Mouse (Mus musculus): ENCODE results near the gene Pcyt2. TPM values are rescaled to one million over a fixed set of nuclear protein-coding genes. Genes with fewer than 3 reads are reported as not detected.
A peak's percentile ranks its signal among the peaks of the same experiment; 100 is the strongest.

Pcyt2 gene
- polyA plus RNA-seq, 1 experiment, result 51.5 TPM

DNA sequence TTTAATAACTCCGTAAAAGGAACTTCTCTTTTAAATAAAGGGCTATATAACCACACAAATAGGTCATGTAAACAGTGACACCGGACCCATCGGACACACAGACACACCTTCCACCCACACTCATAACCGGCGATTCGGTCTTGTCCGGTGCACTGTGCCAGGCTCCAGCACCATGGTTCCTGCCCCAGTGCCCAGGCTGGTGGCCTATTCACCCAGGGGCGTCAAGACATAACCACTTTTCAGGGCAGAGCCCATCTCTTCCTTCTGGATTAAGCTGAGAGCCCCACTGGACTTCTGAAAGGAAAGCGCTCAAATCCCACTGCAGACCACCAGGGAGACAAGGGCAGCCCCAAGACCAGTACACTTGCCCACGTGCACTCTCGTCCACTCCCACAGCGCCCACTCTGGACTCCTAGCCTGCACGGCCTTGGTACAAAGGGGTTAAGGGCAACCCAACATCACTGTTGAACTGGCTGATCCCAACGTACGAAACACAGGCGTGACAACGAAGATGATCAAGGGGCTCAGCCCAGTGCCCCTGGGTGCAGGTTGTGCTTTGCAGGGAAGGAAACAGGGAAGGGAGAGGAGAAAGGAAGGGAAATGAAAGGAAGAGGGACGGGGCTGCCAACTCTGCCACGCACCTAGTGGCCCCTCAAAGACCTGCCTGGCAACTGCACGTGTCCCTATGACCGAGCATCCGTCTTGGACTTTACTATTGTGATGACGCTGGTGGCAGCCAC is 11.0 kb upstream of the Pcyt2 start:
- TF ChIP-seq MYOG (IDR thresholded peaks at IDR 0.05; ENCODE audit: control insufficient read depth, extremely low read depth, insufficient read length) (no peak), MAX (IDR thresholded peaks at IDR 0.05) (no peak), FOSL1 (IDR thresholded peaks at IDR 0.05; ENCODE audit: insufficient read depth, low read length, poor library complexity, severe bottlenecking) (no peak), MYOD1 (IDR thresholded peaks at IDR 0.05; ENCODE audit: control insufficient read depth, insufficient read length, low read depth) (no peak), USF1 (IDR thresholded peaks at IDR 0.05; ENCODE audit: low read depth) (no peak)
- Histone ChIP-seq H3ac (ENCODE audit: control insufficient read depth, insufficient read length, low read depth) (no peak overlapping the region), H3K4me3 (ENCODE audit: insufficient read depth, poor library complexity, severe bottlenecking) (no peak overlapping the region)

DNA sequence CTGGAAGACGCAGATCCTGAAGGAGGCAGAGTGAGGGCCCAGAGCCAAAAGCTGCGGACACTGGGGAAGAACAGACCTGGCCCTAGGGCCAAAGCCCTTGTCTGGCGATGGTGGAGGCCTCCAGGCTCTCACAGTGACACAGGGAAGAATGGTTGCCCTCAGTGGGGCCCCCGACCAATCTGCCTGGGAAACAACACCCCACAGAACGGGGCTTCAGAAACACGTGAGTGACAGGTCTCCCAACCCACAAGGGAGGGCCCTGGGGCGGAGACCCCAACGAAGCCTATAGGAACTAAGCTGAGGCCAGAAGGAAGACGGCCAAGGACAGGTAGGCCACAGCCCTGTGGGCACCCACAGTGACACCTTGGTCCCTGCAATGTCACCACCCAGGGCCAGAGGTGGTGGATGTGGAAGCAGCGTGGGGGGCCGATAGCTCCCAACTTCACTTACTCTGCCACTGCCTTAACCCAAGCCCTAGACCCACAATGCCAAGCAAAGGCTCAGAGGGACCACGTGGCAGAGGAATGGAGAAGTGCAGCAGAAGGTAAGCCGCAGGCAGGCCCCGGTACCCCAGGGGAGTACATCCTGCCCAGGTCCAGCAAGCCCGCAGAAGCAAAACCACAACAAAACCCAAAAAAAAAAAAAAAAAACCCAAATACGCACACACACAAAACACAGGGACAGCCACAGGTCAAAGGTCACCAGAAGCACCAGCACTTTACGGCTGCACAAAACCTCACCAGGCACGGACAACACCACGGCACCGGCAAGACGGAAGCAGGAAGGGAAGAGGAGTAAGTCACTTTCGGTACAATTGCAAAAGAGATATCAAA is 9.9 kb upstream of the Pcyt2 start:
- no peak overlapping the region for H3K4me3 ChIP-seq (ENCODE audit: insufficient read depth, poor library complexity, severe bottlenecking)

More for the DNA sequence above, 11.0 kb upstream of the Pcyt2 start:
- H3K27me3 ChIP-seq (ENCODE audit: control insufficient read depth, insufficient read depth, insufficient read length), result no peaks in the 10 kb centered on the region
- peaks cover 76% of the 10 kb centered on the region for H3K79me3 ChIP-seq (ENCODE audit: low read depth)
- H3K79me2 ChIP-seq (ENCODE audit: control insufficient read depth, insufficient read depth), result peaks cover 95% of the 10 kb centered on the region
- peaks cover 36% of the 10 kb centered on the region for H3K36me3 ChIP-seq (ENCODE audit: control insufficient read depth, insufficient read depth)

DNA sequence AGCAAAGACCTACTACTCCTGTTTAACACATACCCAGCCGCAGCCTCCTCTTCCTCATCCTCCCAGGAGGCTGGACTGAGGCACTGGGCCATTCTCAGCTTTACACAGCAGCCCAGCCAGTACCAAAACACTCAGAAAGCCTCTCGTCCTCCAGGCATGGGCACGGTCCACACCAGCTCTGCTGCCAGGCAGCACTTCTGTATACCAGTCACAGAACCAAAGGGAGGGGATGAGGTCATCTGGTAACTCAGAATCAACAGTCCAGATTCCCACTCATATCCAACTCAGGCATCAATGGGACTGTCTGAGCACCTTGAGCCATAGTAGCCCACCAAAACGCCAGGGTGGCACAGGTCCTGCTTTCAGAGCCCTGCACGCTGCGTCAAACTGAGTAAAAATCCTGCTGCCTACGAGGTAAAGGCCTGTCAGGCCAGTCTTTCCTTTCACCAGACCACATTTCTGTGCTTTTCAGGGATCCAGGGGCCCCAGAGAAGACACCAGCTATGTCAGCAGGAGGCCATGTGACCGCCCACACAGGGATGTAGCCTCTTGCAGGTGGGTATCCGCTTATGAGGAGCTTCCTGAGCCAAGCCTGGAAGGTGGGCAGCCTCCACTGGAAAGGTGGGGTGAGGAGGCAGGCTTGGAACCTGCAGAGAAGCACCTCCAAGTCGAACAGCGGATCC is 9.2 kb upstream of the Pcyt2 start:
- no peak overlapping the region for H3ac ChIP-seq (ENCODE audit: control insufficient read depth, insufficient read length, low read depth)
- H3K36me3 ChIP-seq (ENCODE audit: control insufficient read depth, insufficient read depth), result peaks cover 55% of the 10 kb centered on the region
- TF ChIP-seq CEBPB (IDR thresholded peaks at IDR 0.05; ENCODE audit: low read depth), result no peak
- TF ChIP-seq MYOG (IDR thresholded peaks at IDR 0.05; ENCODE audit: control insufficient read depth, extremely low read depth, insufficient read length), result no peak
- no peak for TF ChIP-seq USF1 (IDR thresholded peaks at IDR 0.05; ENCODE audit: low read depth)
- no peak for TF ChIP-seq MAX (IDR thresholded peaks at IDR 0.05)
- H3K79me3 ChIP-seq (ENCODE audit: low read depth), result peaks cover 75% of the 10 kb centered on the region
- no peaks in the 10 kb centered on the region for H3K27me3 ChIP-seq (ENCODE audit: control insufficient read depth, insufficient read depth, insufficient read length)
- peaks cover 99% of the 10 kb centered on the region for H3K79me2 ChIP-seq (ENCODE audit: control insufficient read depth, insufficient read depth)
- H3K4me3 ChIP-seq (ENCODE audit: insufficient read depth, poor library complexity, severe bottlenecking), result no peak overlapping the region

More for the DNA sequence above, 9.9 kb upstream of the Pcyt2 start:
- Histone ChIP-seq H3ac (ENCODE audit: control insufficient read depth, insufficient read length, low read depth) (no peak overlapping the region), H3K79me2 (ENCODE audit: control insufficient read depth, insufficient read depth) (peaks cover 100% of the 10 kb centered on the region), H3K36me3 (ENCODE audit: control insufficient read depth, insufficient read depth) (peaks cover 47% of the 10 kb centered on the region), H3K79me3 (ENCODE audit: low read depth) (peaks cover 83% of the 10 kb centered on the region), H3K27me3 (ENCODE audit: control insufficient read depth, insufficient read depth, insufficient read length) (no peaks in the 10 kb centered on the region)
- TF ChIP-seq USF1 (IDR thresholded peaks at IDR 0.05; ENCODE audit: low read depth) (no peak), MYOD1 (IDR thresholded peaks at IDR 0.05; ENCODE audit: control insufficient read depth, insufficient read length, low read depth) (no peak), CTCF (IDR thresholded peaks at IDR 0.05; ENCODE audit: control insufficient read depth, insufficient read depth, insufficient read length) (no peak), MAX (IDR thresholded peaks at IDR 0.05) (no peak), FOSL1 (IDR thresholded peaks at IDR 0.05; ENCODE audit: insufficient read depth, low read length, poor library complexity, severe bottlenecking) (no peak), MYOG (IDR thresholded peaks at IDR 0.05; ENCODE audit: control insufficient read depth, extremely low read depth, insufficient read length) (no peak), CEBPB (IDR thresholded peaks at IDR 0.05; ENCODE audit: low read depth) (no peak)

DNA sequence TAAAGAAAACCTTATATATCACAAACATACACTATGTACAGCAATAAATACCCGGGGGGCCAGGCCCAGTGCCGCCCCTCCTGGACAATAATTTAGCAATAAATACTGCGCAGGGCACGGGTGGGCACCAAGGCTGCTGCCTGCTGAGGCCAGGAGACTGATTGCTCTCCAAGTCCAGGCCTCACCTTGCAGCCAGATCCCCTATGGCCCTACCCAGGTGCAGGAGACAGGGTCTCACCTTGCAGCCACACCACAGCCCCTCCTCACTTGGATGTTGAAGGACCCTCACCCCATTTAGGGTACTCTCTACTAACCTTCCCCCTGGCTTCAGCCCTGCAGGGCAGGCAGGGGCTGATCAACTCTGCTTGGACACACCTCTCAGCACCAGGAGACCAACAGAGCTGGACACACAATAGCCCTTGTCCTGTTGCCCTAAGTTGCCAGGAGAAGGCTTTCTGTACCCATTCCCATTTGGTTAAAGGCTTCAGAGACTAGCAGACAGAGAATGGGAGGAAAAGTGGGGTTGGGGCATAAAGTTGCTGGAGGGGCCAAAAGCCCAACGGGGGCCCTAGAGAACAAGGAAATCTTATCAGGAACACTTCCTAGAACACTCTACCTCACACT is 7.5 kb upstream of the Pcyt2 start, which contains the start of gene Sirt7:
TSS of gene Sirt7 (minus strand) at position 89 of the 624 bp plus-strand sequence.
- H3K4me3 ChIP-seq (ENCODE audit: insufficient read depth, poor library complexity, severe bottlenecking), result peak within 1 kb of the TSS; percentile 98

DNA sequence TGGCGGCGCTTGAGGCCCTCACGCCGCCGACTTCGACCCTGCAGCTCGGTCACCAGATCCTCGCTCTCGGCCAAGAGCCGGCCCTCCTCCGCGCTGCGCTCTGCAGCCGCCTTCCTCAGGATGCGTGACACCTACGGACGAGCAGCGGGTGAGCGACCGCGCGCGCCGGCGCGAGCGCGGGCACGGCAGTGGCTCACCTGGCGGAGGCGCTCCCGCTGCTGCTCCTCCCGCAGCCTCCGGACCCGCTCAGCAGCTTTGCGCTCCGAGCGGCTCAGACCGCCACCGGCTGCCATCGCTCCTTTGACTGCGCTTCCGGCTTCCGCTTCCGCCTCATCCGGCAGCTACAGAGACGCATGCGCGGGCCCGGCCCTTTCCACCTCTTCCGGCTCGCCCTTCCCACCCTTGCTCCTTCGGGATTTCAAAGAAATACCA is 7.0 kb upstream of the Pcyt2 start:
- TF ChIP-seq FOSL1 (IDR thresholded peaks at IDR 0.05; ENCODE audit: insufficient read depth, low read length, poor library complexity, severe bottlenecking), result no peak
- TF ChIP-seq CTCF (IDR thresholded peaks at IDR 0.05; ENCODE audit: control insufficient read depth, insufficient read depth, insufficient read length), result no peak
- TF ChIP-seq MYOD1 (IDR thresholded peaks at IDR 0.05; ENCODE audit: control insufficient read depth, insufficient read length, low read depth), result no peak
- no peak for TF ChIP-seq MYOG (IDR thresholded peaks at IDR 0.05; ENCODE audit: control insufficient read depth, extremely low read depth, insufficient read length)
- no peak for TF ChIP-seq CEBPB (IDR thresholded peaks at IDR 0.05; ENCODE audit: low read depth)
- no peak for TF ChIP-seq USF1 (IDR thresholded peaks at IDR 0.05; ENCODE audit: low read depth)
- no peak for TF ChIP-seq MAX (IDR thresholded peaks at IDR 0.05)
- Histone ChIP-seq H3K36me3 (ENCODE audit: control insufficient read depth, insufficient read depth) (peaks cover 72% of the 10 kb centered on the region), H3K27me3 (ENCODE audit: control insufficient read depth, insufficient read depth, insufficient read length) (no peaks in the 10 kb centered on the region), H3K4me3 (ENCODE audit: insufficient read depth, poor library complexity, severe bottlenecking) (peak overlapping the region; percentile 98), H3K79me2 (ENCODE audit: control insufficient read depth, insufficient read depth) (peaks cover 80% of the 10 kb centered on the region), H3K79me3 (ENCODE audit: low read depth) (peaks cover 53% of the 10 kb centered on the region), H3ac (ENCODE audit: control insufficient read depth, insufficient read length, low read depth) (peak overlapping the region; percentile 82)

More for the DNA sequence above, 7.5 kb upstream of the Pcyt2 start, which contains the start of gene Sirt7:
- Histone ChIP-seq H3K27me3 (ENCODE audit: control insufficient read depth, insufficient read depth, insufficient read length) (no peaks in the 10 kb centered on the region), H3K79me2 (ENCODE audit: control insufficient read depth, insufficient read depth) (peaks cover 86% of the 10 kb centered on the region), H3K79me3 (ENCODE audit: low read depth) (peaks cover 58% of the 10 kb centered on the region), H3ac (ENCODE audit: control insufficient read depth, insufficient read length, low read depth) (peak within 1 kb of the TSS; percentile 82), H3K36me3 (ENCODE audit: control insufficient read depth, insufficient read depth) (peaks cover 69% of the 10 kb centered on the region)
- TF ChIP-seq CTCF (IDR thresholded peaks at IDR 0.05; ENCODE audit: control insufficient read depth, insufficient read depth, insufficient read length) (no peak), FOSL1 (IDR thresholded peaks at IDR 0.05; ENCODE audit: insufficient read depth, low read length, poor library complexity, severe bottlenecking) (no peak), MYOD1 (IDR thresholded peaks at IDR 0.05; ENCODE audit: control insufficient read depth, insufficient read length, low read depth) (no peak), USF1 (IDR thresholded peaks at IDR 0.05; ENCODE audit: low read depth) (no peak), MAX (IDR thresholded peaks at IDR 0.05) (no peak), MYOG (IDR thresholded peaks at IDR 0.05; ENCODE audit: control insufficient read depth, extremely low read depth, insufficient read length) (no peak), CEBPB (IDR thresholded peaks at IDR 0.05; ENCODE audit: low read depth) (no peak)

All from C2C12 (cell line).